Mouse (Mus musculus): ENCODE measurements around the gene Tspoap1. TPM values are rescaled to one million over a fixed set of nuclear protein-coding genes. Genes with fewer than 3 reads are reported as not detected.
A peak's percentile ranks its signal among the peaks of the same experiment; 100 is the strongest.

The Tspoap1 gene
- polyA plus RNA-seq, 1 experiment from 2014 or later: 30.5 TPM

DNA sequence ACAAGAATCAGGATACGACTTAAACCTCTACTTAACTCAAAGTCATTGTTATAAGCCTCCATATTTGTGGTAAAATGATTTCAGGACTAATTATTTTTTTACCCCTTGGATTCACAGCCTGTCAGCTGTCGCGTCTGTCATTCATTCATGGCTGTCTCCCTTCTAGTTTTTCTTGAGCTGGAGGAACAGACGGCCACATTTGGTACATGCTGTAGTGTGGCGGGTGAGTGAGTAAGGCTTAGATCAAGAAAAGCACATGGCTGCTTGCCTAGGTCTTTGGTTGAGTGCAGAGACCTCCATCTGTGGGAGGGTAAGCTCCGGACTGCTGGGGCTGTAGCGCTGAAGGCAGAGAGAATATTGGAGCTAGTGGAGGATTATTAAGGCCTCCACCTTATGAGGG lies 12.6 kb upstream of the Tspoap1 start:
- Histone ChIP-seq H3K9ac (no peak overlapping the region), H3K27me3 (no peaks in the 10 kb centered on the region), H3K4me1 (no peaks in the 10 kb centered on the region), H3K9me3 (replicated peaks) (no peaks in the 10 kb centered on the region), H3K36me3 (peaks cover 23% of the 10 kb centered on the region), H3K4me2 (replicated peaks) (no peak overlapping the region), H3K27ac (no peak overlapping the region), H3K4me3 (no peak overlapping the region)
- 90% methylated on average over 7 of the region's 7 CpGs for WGBS
- ATAC-seq (ENCODE audit: low FRiP score): no peak

DNA sequence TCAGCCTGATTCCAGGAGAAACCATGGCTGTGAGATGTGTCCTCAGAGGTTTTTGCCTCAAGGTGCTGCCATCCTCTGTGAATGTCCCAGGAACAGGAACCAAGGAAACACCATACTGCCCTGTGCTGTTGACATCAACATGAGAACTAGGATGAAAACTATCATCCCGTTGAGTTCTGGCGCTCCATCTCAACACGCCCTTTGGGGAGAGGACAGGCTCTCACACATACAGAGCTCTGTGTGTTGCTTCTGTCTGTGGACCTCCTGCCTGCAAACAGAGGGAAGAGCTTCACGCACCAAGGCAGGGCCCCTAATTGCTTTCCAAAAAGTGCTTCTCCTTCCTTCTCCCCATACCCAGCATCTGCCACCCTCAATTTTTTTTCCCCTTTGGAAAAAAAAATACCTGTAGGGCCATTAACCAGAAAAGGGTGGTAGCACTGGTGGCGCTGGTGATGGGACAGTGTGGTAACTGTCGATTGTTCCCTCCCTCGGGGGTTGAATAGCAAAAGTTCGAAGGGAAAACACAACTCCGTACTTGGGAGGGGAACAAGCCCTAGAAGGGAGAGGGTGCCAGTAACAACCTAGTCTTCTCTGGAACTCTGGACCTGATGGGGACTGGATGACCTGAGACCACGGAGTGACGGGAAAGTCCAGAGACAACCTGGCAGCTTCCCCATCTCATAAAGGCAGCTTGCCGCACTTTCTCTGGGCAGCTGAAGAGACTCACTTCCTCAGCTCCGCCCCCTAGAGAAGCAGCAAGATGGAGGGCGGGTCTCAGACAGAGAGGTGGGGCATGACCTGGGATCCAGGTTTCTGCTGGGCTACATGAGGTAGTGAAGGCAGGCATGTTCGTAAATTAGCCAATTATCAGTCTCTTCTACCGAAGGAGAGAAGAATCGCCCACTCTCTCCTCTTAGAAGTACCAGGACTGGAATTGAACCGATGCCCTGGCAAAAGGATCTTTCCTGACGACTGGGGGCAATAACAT lies 11.9 kb upstream of the Tspoap1 start:
- Histone ChIP-seq H3K4me2 (replicated peaks) (0 out of 2 replicates have a peak overlapping the region, but pooled peaks have one; percentile 6), H3K4me1 (no peaks in the 10 kb centered on the region), H3K36me3 (peaks cover 18% of the 10 kb centered on the region), H3K9me3 (replicated peaks) (no peaks in the 10 kb centered on the region), H3K27me3 (no peaks in the 10 kb centered on the region; the same call in 1 of the 2 replicates), H3K9ac (no peak overlapping the region), H3K27ac (no peak overlapping the region), H3K4me3 (no peak overlapping the region)
- WGBS: 39% methylated on average over 19 of the region's 19 CpGs
- no peak for ATAC-seq (ENCODE audit: low FRiP score)

DNA sequence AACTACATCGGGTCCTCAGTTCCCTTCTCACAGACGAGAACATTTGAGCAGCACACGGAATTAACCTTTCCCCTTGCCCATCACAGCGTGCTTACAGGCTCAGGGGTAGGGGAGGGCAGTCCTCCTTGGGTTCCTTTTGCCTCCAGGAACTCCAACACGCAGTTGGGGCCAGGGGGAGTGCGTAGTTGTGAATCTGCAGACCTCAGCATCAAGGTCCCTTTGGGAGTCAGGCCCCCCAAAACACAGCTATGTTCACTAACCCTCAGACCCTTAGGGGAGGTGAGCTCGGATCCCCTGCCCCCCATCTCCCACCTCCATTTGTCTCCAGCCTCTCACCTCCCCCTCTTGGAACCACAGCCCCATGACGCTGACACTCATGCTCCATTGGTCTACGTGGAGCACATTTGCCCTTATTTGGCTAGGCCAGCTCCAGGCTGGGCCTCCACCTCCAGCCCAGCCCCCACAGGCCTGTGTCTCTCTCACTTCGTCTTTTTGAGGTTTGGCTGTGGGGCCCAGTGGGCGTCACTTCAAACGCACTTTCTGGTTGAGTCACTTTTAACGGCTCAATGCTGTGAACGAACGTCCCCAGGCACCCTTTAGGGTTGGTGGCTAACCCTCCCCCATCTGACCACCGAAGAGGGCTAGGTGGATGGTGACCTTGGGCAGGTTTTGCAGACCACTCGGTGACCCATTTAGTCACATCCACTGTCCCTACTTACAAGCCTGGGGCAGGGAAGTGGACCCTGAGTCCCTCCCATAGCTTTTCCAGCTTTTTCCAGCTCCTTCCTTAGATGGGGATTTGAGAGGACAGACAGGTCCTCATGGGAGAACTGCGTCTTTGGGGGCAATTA lies 10.9 kb upstream of the Tspoap1 start:
- H3K4me3 ChIP-seq: no peak overlapping the region
- no peaks in the 10 kb centered on the region for H3K4me1 ChIP-seq
- no peak for ATAC-seq (ENCODE audit: low FRiP score)
- 57% methylated on average over 18 of the region's 18 CpGs for WGBS
- no peak overlapping the region for H3K4me2 ChIP-seq (replicated peaks)
- no peaks in the 10 kb centered on the region for H3K9me3 ChIP-seq (replicated peaks)
- H3K36me3 ChIP-seq: peaks cover 9% of the 10 kb centered on the region
- no peaks in the 10 kb centered on the region; the same call in 1 of the 2 replicates for H3K27me3 ChIP-seq
- H3K9ac ChIP-seq: no peak overlapping the region
- no peak overlapping the region for H3K27ac ChIP-seq

DNA sequence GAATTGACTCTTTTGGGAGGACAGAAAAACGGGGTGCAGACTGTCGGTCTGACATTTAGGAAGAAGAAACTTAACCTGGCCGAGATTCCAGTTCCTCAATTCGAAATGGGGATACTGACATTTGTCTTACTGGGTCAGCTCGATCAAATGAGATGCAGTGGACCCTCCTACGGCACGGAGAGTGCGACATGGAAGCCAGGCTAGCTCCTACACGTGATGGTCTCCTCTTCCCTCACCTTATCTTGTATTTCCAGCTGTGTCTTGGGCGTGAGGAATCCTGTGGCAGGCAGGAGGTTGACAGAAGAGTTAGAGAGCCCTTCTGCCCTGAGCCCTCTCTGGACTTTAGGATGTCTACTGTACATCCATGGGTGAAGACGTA lies 10.3 kb upstream of the Tspoap1 start:
- Histone ChIP-seq H3K4me2 (replicated peaks) (no peak overlapping the region), H3K27ac (no peak overlapping the region), H3K4me1 (no peaks in the 10 kb centered on the region), H3K4me3 (no peak overlapping the region), H3K9ac (no peak overlapping the region), H3K9me3 (replicated peaks) (no peaks in the 10 kb centered on the region), H3K27me3 (no peaks in the 10 kb centered on the region; the same call in 1 of the 2 replicates), H3K36me3 (peaks cover 4% of the 10 kb centered on the region; the same call in 1 of the 2 replicates)
- WGBS: 83% methylated on average over 11 of the region's 11 CpGs
- ATAC-seq (ENCODE audit: low FRiP score): no peak

DNA sequence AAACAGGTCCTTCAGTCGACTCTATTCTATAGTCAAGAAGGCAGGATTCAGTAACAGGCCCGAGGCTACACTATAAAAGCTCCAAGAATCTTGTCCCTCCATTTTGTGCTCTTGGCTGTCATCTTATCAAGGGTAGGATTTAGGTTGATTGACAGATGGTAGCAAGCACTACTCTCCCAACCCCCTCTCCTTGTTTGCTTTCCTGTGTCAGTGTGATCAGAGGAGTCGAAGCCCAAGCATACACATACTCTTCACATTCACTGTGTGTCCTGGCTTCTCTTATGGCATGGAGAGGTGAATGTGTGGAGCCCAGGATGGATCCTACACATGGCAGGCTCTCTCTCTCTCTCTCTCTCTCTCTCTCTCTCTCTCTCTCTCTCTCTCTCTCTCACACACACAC lies 9.8 kb upstream of the Tspoap1 start:
- H3K4me2 ChIP-seq (replicated peaks): no peak overlapping the region
- no peaks in the 10 kb centered on the region; the same call in 1 of the 2 replicates for H3K27me3 ChIP-seq
- H3K9me3 ChIP-seq (replicated peaks): no peaks in the 10 kb centered on the region
- H3K36me3 ChIP-seq: no peaks in the 10 kb centered on the region
- H3K27ac ChIP-seq: no peak overlapping the region
- WGBS: 69% methylated on average over 3 of the region's 3 CpGs
- ATAC-seq (ENCODE audit: low FRiP score): no peak
- H3K9ac ChIP-seq: no peak overlapping the region
- no peaks in the 10 kb centered on the region for H3K4me1 ChIP-seq
- H3K4me3 ChIP-seq: no peak overlapping the region

DNA sequence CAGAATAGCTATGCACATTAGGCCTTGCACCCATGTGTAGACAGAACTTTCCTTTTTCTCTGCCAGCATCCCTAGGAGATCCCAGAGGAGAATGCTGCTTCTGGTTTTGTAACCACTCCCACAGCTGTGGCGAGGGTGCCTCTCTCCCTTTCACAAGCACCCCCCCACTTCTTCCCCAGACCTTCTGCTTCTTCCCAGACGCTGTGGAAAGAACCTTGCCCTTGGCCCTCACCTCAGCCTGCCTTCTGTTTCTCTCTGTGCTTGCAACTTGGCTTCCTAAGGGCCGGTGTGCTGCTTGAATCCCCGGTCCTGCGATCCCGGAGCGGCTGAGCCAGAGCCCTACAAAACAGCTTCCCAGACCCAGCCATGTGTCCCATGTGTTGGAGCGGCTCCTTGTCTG lies 9.3 kb upstream of the Tspoap1 start:
- H3K4me1 ChIP-seq: no peaks in the 10 kb centered on the region
- H3K36me3 ChIP-seq: no peaks in the 10 kb centered on the region
- H3K4me2 ChIP-seq (replicated peaks): no peak overlapping the region
- no peak overlapping the region for H3K4me3 ChIP-seq
- H3K27me3 ChIP-seq: no peaks in the 10 kb centered on the region; the same call in 1 of the 2 replicates
- H3K27ac ChIP-seq: no peak overlapping the region
- no peaks in the 10 kb centered on the region for H3K9me3 ChIP-seq (replicated peaks)
- H3K9ac ChIP-seq: no peak overlapping the region
- WGBS: 90% methylated on average over 8 of the region's 8 CpGs
- ATAC-seq (ENCODE audit: low FRiP score): no peak

DNA sequence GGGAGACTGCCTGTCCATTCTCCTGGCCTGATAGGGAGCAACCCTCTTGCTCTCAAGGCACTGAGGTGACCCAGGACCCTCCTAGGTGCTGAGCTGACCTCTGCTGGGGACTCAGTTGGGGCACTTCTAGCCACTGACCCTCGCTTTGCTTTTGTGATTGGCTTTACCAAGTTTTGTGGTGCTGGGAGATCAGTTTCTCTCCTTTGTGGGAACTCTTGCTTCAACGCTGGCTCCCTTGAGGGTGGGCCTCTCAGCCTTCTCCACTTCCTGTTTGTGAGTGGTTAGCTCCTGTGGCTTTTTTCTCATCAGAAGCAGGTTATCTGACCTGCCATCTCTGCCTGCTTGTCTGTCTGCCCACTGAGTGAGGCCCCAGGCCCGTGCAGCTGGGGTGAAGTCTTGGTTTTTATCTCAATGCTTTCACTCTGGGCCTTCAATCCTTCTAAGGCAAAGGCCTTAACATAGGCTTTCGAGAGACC lies 8.8 kb upstream of the Tspoap1 start:
- Histone ChIP-seq H3K36me3 (no peaks in the 10 kb centered on the region), H3K9me3 (replicated peaks) (no peaks in the 10 kb centered on the region), H3K27ac (no peak overlapping the region), H3K4me2 (replicated peaks) (no peak overlapping the region), H3K4me1 (no peaks in the 10 kb centered on the region), H3K27me3 (no peaks in the 10 kb centered on the region; the same call in 1 of the 2 replicates), H3K9ac (no peak overlapping the region), H3K4me3 (no peak overlapping the region)
- WGBS: 75% methylated on average over 4 of the region's 4 CpGs
- no peak for ATAC-seq (ENCODE audit: low FRiP score)

DNA sequence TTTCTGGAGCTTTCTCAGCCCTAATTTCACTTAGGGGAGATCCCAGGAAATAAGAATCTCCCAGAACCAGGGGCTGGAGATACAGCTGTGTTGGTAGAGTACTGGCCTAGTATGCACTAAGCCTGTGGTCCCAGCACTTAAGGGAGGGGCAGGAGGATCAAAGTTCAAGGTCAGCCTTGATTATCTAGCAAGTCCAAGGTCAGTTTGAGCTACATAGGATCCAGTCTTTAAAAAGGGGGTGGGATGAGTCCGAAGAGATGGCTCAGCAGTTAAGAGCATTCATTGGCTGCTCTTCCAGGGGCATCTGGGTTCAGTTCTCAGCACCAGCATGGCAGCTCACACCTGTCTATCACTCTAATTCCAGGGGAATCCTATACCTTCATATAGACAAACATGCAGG lies 8.0 kb upstream of the Tspoap1 start:
- no peak for ATAC-seq (ENCODE audit: low FRiP score)
- H3K4me2 ChIP-seq (replicated peaks): no peak overlapping the region
- no peaks in the 10 kb centered on the region for H3K9me3 ChIP-seq (replicated peaks)
- H3K36me3 ChIP-seq: no peaks in the 10 kb centered on the region
- H3K27me3 ChIP-seq: no peaks in the 10 kb centered on the region; the same call in 1 of the 2 replicates
- H3K4me3 ChIP-seq: no peak overlapping the region
- no peak overlapping the region for H3K9ac ChIP-seq
- H3K4me1 ChIP-seq: no peaks in the 10 kb centered on the region
- H3K27ac ChIP-seq: no peak overlapping the region
- WGBS: 83% methylated on average over 1 of the region's 1 CpGs

DNA sequence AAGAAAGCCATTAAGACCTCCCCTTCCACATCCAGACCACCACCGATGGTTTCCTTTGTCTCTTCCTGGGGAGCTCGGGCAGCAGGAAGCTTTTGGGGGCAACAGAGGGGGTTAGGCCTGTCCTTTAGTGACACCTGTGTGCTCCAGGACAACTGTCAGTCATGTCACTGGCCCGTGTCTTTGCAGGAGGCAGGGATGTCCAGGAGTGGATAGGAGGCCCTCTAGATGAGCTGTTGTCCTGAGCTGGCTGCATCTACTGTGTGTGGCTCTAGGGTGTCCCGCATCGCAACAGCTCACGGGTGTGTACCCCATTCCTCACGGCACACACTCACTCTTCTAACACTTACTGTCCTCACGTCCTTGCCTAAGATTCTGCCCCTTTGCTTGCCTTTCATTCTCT lies 7.1 kb upstream of the Tspoap1 start:
- no peaks in the 10 kb centered on the region for H3K4me1 ChIP-seq
- H3K4me3 ChIP-seq: no peak overlapping the region
- no peaks in the 10 kb centered on the region for H3K9me3 ChIP-seq (replicated peaks)
- ATAC-seq (ENCODE audit: low FRiP score): no peak
- WGBS: 85% methylated on average over 8 of the region's 8 CpGs
- H3K9ac ChIP-seq: no peak overlapping the region
- H3K27me3 ChIP-seq: no peaks in the 10 kb centered on the region; the same call in 1 of the 2 replicates
- no peak overlapping the region for H3K4me2 ChIP-seq (replicated peaks)
- no peaks in the 10 kb centered on the region for H3K36me3 ChIP-seq
- no peak overlapping the region for H3K27ac ChIP-seq

DNA sequence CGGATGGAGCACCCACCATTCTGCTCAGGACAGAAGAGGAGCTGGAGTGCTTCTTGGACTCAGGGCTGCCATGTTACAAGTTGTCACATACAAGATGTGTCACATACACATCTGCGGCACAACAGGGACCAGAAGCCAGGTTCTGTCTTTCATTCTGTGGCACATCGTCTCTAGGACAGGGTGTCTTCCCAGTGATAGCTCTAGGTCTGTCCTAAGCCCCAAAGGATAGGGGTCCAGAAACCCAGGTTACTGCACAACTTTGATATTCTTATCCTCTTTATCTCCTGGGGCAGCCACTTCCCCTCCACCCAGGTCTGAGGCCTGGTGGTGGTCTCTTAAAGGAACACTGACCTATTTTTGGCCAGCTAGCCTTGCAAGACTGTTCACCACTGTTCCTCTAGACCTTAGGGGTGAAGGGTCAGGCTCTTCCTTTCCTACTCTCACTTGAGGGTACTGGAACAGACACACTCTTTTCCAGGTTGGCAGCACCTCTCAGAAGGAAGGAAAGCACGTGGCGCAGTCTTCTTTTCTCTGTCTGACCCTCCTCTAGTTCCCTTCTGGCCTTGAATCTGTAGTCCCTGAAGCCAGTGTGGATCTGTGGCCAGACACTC lies 6.3 kb upstream of the Tspoap1 start:
- ATAC-seq (ENCODE audit: low FRiP score): no peak
- Histone ChIP-seq H3K4me1 (no peaks in the 10 kb centered on the region), H3K4me3 (no peak overlapping the region), H3K27me3 (peaks cover 1% of the 10 kb centered on the region; the same call in 1 of the 2 replicates), H3K27ac (no peak overlapping the region), H3K9ac (no peak overlapping the region), H3K9me3 (replicated peaks) (no peaks in the 10 kb centered on the region), H3K4me2 (replicated peaks) (no peak overlapping the region), H3K36me3 (no peaks in the 10 kb centered on the region)
- WGBS: 85% methylated on average over 5 of the region's 5 CpGs

DNA sequence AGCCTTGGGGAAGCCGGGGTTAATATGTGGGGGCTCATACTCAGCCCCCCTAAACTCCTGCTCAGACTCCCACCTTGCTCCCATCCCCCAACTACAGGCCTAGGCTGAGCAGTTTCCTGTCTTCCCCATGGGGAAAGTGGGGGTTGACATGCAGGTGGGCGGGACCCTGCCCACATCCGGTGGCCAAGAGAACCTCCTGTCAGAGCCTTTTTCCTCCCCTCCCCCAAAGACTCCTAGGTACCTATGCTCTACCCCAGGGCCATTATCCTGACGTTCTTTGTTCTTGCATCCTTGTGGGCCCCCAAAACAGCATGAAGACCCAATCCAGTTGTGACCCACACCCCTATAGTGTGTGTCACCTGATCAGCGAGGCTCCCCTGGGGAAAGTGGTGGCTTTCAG lies 5.7 kb upstream of the Tspoap1 start:
- Histone ChIP-seq H3K36me3 (no peaks in the 10 kb centered on the region), H3K9ac (no peak overlapping the region), H3K4me1 (peaks cover 2% of the 10 kb centered on the region; the same call in 1 of the 2 replicates), H3K27ac (no peak overlapping the region), H3K4me2 (replicated peaks) (no peak overlapping the region), H3K4me3 (no peak overlapping the region), H3K27me3 (peaks cover 3% of the 10 kb centered on the region; the same call in 1 of the 2 replicates), H3K9me3 (replicated peaks) (no peaks in the 10 kb centered on the region)
- no peak for ATAC-seq (ENCODE audit: low FRiP score)
- WGBS: 76% methylated on average over 5 of the region's 5 CpGs

All from hindbrain, embryonic 12.5 days (tissue).